Mouse (Mus musculus) layer of hippocampus, adult 18-20 months (tissue): Measurements from ENCODE around the gene Best1. TPM values are rescaled to one million over a fixed set of nuclear protein-coding genes. Genes with fewer than 3 reads are reported as not detected.
A peak's percentile ranks its signal among the peaks of the same experiment; 100 is the strongest.

Source experiments
- DNase-seq, 2 experiments: peaks; one replicate each; pipeline ENCODE4 v3.0.0; 2022; ENCODE audit warnings: low spot score in 2 of 2
- total RNA-seq, 2 experiments: library from RNA; stranded (reverse); gene quantifications; 2 replicates each; pipeline ENCODE4 v1.2.3; 2021

The Best1 gene
- total RNA-seq, 2 experiments from 2014 or later = 1.2 to 1.7 TPM

DNA sequence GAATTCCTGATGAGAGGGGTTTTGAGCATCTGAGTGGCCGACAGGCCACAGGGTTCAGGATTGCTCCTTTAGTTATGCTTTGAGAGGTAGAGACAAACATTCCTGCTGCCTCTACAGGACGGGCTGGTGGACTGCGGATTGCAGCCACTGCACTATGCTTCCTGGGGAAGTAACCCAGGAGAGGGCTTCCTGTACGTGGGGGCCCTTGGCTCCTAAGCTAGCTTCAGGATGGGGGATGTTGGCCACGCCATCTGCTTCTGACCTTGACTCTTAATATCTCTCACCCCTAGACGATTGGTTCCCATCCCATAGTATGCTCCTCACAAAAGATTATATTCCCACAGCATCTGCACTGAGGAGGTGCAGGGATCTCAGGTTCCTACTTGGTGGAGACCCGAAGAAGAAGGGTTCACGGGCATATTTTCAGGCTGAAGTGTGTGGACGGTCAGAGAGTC, 21.9 kb upstream of the Best1 start:
- DNase-seq = no peak

DNA sequence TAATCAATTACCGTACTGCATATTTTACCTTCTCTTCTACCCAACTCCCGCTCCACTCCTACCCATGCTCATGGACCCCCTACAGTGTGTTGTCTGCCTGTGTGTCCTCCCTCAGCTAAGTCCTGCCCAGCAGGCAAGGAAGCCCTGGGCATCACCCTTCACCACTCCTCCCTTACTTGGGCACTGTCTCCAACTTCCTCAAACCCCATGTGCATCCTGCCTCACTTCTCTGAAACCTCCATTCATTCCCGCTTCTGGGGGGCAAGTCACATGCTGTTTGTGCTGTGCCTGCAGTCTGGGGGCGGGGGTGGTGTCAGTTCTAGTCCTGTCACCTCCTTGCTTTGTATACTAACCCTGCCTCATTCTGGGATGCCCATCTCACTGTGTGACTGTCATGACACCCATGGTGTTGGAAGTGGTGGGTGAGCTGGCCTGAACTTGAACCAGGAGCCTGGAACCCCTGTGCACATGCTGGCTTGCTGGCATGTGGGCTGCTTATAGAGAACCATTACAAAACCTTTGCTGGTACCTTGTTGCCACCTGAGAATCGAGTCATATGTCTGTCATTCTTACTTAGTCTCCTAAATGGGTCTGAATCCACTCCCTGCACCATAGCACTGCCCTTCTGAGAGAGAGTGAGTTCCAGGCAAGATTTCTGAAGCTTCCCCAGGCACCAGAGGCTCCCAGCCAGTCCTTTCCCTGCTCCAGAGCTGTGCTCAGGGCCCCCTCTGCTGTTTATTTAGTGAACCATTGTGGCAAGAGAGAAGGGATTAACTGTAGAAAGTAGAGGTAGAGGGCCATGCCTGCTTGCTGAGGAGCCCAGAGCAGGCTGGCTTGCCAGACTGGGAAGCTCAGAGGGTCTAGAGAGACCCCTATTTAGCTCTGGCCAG, 21.2 kb upstream of the Best1 start:
- DNase-seq = peak; percentile 61 to 75

DNA sequence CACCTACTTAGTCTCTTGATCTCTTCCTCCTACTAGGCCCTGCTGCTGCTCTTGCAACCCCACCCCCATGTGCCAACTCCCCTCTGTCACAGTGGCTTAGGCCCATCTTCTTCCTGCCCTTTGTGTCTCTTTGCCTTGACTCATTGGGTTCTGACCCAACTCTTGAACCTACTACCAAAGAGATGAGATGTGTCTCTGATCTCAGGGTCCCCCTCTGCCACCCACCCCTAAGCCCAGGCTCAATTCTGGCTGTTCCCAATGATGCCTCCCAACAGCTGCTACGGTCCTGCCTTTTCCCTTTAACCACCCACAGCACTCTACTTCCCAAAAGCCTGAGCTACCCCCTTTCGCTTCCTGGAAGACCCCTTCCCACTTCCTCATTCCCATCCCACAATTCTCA, 20.5 kb upstream of the Best1 start:
- no peak for DNase-seq

DNA sequence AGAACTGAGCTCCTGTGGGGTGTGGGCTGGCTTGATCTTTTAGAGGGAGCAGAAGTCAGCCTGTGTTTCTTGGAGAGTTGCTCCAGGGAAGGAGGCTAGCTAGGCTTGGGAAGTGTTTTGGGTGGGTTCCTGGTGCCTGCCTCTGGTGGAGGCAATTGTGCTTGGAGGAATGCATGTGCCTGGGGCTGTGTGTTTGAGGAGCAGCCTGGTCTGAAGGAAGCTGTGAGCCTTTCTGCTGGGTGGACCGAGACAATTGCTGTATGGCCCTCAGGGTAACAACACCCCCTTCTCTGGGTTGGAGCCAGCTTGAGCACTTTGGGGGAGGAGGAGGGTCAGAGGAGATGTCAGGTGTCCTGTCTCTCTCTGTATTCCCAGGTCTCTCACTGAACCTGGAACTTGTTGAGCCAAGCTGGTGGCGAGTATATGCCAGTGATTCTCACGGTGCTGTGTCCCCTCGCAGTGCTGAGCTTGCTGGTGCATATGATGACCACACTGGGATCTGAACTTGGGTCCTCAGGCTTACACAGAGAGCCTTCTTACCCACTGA, 17.9 kb upstream of the Best1 start:
- DNase-seq = no peak

DNA sequence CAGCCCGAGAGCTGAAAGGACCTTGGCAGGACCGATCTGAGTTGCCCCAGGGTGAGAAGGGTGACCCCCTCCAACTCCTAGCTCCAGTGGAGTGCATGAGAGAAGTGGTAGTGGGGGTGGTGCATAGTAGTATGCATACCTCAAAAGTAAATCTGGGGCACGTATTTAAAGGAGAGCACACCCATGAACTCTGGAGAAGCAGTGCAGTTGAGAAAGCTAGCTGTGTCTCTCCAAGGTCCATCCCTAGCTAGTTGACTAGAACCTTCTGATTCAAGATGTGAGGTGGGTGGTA, 17.0 kb upstream of the Best1 start:
- DNase-seq = no peak

DNA sequence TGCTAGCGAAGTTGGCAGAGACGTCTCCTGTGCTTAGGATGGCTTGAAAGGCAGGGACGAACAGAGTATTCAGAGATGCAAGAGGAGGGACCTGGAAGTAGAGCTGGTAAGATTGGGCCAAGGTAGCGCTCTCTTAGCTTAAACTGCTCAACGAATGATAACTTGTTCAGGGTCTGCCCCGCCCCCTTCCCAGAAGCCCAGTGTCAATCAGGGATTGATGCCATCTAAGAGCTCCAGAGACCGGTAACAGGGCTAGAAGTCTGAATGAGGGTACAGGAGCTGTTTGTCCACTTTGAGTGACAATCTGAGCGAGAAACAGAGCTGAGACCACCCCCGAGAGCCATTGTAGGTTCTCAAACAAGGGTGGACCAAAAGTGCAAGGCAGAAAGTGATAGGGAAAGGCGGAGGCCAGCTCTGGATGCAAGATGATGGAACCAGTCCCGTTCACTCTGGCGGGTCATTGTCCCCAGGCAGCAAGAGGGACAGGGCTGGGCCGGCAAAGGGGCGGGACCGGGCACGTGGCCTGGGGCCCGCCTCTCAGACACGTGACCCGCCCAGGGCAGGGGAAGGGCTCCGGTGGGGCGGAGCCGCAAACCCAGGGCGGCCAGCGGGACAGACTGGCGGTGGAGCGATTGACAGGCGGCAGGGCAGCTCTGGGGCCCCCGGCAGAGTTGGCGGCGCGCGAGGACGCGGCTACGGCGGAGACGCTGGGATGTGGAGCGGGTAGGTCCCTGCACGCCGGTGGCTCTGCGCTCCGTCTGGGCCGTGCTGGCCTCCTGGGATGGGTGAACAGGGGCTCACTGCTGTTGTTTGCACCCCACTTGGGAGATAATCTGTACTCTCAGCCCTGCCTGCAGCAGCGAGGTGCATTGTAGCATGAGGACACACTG, 16.4 kb upstream of the Best1 start:
- peak; percentile 77 to 80 for DNase-seq

DNA sequence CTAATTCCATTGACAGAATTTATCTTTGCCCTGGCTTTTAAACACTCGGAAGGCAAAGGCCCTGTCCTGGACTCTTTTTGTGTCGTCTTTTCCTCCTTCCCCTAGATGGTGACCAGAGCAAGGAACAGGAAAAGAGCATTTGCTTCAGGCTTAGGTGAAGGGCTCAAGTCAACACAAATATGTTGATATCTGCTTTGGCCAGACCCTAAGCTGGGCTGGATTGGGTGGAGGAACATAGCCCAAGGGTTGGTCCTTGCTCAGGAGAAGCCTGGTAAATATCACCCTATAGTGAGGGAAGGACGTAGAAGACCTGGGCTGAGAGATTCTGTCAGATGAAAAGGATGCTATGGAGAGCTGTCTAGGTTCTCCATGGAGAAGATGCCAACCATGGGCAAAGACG, 14.7 kb upstream of the Best1 start:
- DNase-seq = no peak

DNA sequence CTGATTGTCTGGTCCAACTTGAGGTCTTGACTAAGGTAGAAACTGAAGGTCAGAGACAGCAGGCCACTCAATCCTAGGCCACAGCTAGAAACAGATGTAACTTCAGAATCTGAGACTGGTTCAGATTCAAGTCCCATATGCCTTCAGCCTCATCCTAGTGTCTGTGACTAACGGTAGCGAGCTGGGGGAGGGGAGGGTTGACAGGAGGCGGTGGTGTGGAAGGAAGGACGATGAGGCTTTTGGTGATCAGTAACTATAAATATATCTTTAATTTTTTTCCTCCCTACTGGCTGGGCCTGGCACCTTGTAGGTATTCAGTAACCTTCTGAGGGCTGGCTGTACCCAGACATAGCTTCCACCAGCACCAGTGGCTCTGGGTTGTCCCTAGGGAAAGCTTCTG, 14.0 kb upstream of the Best1 start:
- no peak for DNase-seq

DNA sequence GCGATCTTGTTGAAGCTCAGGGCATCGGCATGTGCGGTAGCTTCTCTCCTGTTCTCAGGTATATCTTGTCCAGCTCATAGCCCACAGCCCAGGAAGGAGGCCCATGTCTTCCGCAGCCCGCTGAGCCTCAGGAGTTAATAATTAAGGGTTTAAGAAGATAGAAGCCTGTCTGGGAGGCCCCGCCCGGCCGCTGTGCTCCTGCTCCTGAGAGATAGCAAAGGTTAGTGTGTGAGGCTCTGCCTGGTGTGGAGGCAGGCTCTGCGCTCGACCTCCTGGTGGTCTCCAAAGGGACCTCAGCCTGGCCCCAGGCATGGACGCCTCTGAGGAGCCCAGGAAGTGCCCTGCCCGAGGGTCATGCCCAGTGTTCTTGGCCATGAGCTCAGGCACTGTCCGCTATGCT, 13.4 kb upstream of the Best1 start:
- DNase-seq = no peak

DNA sequence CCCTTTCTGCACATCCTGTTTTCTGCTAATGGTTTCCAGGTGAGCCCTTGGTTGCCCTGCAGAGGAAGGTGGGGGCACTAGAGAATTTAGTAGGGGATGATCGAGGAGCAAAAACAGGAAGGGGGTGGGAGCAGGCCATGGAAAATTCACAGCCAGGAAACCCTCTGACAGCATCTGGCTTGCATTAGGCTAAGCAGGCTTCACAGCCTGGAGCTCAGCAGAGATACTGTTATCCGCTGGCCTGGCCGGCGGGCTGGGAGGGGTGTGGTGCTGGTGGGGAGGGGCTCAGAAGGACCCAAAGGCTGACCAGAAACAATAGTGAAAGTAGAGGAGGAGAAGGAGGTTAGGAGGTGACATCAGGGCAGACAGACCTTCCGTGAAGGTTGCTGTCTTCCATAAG, 12.5 kb upstream of the Best1 start:
- DNase-seq = no peak

DNA sequence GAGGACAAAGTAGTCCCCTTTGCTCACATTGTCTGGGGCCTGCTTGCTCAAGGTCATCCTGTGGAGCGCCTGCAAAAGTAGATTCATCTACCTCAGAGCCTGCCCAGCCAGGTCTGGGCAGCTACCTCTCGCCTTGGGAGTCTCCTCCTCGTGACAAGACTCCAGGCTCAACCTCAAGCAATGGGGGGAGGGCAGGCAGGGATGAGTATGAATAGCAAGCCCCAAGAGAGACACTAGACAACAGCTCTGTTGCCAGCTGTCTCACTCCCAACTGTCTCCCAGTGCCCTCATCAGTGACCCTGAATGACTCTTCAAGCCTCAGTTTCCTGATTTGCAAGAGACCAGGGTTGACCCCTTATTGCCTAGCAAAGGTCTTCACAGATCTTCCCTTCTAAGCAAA, 11.9 kb upstream of the Best1 start:
- DNase-seq = no peak

DNA sequence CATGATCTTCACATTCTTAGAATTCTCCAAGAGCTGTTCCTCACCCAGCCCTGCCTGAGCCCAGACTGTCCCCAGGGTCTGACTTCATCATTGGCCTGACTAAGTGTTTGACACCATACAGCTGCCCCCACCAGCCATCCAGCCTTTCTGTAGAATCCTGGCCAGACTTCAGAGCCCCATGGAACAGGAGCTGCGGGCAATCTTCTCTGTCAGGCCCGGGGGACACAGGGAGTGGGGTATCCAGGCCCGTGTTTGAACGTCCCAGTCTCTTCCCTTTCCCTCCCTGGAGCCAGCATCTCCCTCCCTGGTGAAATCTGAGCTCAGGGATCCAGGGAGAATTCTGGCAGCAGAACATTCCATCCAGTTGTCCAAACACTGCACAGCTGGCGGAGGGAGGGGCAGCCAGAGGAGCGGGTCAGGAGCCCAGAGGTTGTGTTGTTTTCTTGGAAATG, 11.4 kb upstream of the Best1 start:
- DNase-seq = no peak

DNA sequence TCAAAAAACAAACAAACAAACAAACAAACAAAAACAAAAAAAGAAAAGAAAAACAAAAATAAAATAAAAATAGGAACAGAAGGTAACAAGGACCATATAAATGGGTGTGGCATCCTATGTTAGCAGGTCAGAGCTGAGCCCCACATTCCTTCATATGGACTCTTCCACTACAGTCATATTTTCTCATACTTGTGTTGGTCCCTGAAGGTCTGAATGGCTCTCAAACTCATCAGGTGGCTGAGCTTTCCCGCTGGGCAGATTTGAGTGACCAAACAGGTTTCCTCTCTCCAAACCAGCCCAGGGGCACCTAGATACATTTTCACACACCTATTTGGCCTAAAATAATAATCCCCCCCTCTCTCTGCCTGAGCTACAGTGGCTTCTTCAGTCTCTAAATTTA, 10.0 kb upstream of the Best1 start:
- DNase-seq = no peak

DNA sequence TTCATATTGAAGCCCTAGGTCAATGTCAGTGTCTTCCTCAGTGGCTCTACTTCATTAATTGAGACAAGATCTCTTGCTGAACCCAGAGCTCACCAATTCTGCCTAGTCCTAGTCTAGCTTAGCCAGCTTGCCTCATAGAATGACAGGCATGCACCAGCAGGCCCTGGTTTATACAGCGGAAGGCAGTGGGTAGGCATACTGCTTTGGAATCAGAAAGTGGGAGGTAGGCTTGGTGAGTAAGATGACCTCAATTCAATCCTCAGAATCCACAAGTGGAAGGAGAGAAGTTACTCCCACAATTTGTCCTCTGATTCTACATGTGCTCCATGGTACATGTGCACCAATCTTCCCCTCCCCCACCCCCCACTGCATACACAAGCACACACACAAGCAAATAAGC, 2.3 kb upstream of the Best1 start:
- DNase-seq = no peak

DNA sequence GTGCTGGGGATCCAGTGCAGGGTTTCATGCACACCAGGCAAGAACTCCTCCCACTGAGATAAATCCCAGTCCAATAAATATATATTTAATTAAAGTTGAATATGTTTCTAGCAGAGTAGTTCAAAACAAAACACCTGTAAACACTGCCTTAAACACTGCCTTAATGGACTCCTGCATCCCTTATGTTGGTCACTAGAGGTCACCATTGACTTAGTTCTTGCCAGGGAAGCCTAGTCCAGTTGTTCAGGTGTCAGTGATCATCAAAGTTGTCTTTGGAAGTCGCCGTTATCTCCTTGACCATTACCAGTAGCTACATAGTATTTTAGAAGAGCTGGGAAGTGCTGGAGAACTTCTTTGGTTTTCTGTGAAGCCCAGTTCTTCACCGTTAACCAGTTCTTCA, 1.1 kb downstream of the Best1 start:
- DNase-seq = peak in 1 of 2 experiments; percentile 55

DNA sequence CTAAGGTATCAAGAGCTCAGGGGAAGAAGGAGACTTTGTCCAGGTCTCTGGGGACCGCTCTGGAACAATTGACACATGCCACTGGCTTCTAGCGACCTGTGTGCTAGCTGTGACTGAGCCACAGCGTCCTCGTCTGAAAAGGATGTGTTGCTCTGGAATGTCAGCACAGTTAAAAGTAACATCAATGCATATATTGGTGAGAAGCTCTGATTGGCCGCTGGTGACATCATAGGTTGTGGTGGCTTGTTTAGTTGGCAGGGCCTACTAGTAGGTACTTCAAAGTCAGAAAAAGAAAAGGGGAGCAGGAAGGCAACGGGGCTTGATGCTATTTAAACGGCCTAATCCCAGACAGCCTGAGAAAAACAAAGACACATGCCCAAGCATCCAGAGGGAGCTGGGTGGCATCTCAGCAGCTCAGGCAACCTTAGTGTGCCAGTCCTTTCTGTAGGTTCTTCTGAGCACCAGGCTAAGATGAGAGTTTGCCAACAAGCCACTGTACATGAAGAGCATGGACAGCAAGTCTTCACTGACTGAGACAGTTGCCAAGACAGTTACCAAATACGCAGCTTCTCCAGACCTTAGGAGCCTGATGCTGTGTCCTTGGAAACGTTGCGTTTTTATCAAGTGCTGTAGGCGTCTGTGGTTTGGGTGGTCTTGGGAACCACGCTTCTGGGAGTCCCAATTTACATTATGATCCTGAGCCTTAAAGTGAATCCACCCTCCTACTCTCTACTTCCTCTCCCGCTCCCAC, 2.5 kb downstream of the Best1 start:
- no peak for DNase-seq

DNA sequence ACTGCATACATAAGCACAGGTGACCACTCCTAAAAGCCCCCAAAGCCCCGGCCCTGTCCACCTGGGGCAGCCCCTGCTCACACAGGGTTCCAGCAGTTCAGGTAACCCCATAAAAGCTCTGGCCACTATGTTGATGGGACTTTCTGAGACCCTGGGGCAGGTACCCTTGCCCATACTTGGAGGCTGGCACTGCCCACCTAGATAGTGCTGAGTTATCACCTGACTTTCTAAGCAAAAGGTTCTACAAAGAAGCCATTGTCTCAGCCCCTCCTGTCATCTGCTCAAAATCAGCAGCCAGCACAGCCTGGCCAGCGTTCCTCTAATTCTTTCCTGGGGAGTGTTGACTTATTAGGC, 3.4 kb downstream of the Best1 start:
- no peak for DNase-seq

DNA sequence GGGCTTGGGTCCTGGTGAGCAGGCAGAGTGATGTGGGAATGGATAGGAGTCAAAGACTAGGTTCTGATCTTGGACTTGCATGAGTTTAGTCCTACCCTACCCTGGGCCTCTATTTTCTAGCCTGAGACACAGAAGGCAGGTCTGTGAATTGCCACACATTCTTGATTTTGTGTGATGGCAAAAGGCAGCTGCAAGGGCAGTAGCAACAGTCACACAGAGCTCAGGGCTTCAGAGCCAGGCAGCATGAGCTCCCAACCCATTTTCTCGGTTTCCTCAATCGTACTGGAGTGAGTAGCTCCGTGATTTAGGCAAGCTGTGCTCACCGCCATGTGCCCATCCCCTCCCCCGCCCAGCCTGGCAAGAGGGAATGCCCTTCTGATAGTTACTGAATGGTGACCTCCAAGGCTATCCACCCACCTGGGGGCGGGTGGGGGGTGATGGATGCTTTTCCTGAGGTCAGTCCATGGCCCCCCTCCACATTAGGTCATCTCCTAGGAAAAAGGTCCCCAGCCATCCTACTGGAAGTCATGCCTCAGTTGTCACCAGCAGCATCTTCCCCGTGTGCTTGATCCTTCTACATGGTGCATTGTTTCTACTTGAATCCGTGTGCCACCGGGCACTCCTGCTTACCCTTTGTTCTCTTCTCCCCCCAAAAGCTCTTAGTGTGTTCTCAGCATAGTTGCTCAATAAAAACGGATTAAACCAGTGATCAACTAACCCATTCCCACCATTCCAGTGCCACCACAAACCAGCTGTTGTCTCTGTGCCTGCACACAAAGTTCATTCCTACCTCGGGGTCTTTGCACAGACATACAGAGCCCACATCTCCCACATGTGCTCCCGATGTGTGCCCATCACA, 4.0 kb downstream of the Best1 start:
- no peak for DNase-seq

DNA sequence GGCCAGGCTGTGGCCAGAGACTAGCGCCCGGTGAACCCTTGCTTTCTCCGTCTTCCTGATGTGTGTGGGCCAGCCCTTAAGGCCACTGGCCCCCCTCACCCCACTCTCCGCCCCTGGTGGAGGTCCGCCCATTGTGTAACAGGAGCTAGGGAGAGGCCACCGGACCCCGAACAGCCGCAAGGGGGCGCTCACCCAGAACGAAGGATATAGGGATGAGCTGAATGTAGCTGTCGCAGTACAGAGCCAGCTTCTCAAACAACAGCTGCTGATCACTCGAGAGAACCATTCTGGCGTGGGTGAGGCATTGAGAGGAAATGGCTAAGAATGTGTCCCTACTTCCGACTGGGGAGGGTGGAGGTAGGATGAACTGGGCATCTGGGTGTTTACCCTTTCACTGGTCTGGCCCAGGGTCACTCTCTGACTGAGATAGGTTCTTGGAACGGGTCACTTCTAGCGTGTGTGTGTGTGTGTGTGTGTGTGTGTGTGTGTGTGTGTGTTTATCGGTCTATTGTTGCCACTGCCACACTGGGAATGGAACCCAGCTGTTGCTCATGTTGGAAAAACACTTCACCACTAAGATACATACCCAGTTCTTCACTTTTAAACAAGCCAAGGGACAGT, 8.3 kb downstream of the Best1 start:
- DNase-seq = peak; percentile 72 to 85
